Mouse (Mus musculus) kidney, postnatal 14 days (tissue): ENCODE data around the gene Olfr851.

Experiments
- DNase-seq: peaks from one replicate; pipeline ENCODE4 v3.0.0; 2022; ENCODE audit warnings: mixed read lengths

Olfr851 gene

GRCm38 (mm10) chr9:19492995-19493394 is at the start of gene Olfr851:
Gene Olfr851, plus strand, starts transcription at chr9:19493295.
- no peak for DNase-seq

- DNase-seq = no peak
Measured at GRCm38 (mm10) chr9:19478148-19478547, 14.9 kb upstream of the Olfr851 start, which contains the start of gene Olfr850. Gene Olfr850, minus strand, starts transcription at chr9:19478248.

GRCm38 (mm10) chr9:19540976-19541375 is 47.9 kb downstream of the Olfr851 start, which contains the start of gene Olfr853:
Gene Olfr853, minus strand, starts transcription at chr9:19541076.
- DNase-seq = no peak
